Mouse (Mus musculus) kidney, adult 2 months (tissue): ENCODE measurements around the gene Acox2.

ENCODE experiments used
- CTCF ChIP-seq: fragments of 200-500 bp; conservative IDR thresholded peaks from 2 replicates; pipeline ENCODE4 v1.5.1; 2011; ENCODE audit warnings: low read depth, mild to moderate bottlenecking, control low read depth, low read length, moderate library complexity, mixed read lengths; ENCODE audit not compliant: insufficient read depth, insufficient read length
- POLR2A ChIP-seq: fragments of 200-500 bp; IDR thresholded peaks from one replicate; pipeline ENCODE4 v1.6.1; 2011; ENCODE audit warnings: low read depth, low read length, control low read depth

DNA sequence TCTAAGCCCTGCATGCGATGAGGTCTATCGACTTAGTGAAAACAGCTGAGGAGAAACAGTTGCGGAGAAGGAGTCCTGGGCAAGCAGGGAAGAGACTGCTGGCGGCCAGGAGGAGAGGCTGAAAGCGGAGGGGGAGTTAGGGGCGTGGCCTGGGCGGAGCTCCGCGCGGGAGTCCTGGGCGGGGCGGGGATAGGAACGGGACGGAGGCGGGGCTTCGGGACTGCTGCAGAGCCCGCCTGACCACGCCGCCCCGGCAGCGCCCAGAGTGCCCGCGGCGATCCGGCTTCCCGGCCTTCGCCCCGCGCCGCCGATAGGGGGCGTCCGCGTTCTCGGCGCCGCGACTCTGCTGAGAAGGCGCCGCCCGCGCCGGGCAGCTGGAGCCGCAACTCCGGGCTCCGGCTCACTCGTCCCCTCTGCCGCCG lies 45.3 kb downstream of the Acox2 start, which contains the start of gene Kctd6:
- TF ChIP-seq CTCF, result peak; percentile 56; the same call in 1 of the 2 replicates
- TF ChIP-seq POLR2A, result peak; percentile 25
